Mouse (Mus musculus): Measurements from ENCODE around the gene Nop10. TPM values are rescaled to one million over a fixed set of nuclear protein-coding genes. Genes with fewer than 3 reads are reported as not detected.

The Nop10 gene
- polyA plus RNA-seq, 1 experiment from 2014 or later: 116 TPM

DNA sequence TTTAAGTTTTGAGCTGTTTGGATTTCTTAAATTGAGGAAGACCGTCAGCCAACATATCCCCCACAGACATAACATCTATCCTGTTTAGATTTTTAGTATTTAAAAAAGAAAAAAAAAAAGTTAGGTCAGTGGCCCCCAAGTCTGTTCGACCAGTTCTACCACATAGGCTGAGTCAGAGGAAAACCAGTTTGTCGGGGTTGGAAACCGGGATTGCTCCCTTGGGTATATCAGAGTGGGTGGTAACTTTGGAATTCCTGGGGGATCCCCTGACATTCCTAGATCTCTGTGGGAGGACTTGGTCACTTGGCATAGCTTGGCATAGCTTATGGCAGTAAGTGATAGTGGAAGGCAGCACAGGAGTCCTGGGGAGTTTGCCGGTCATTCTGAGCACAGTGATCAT lies 16.4 kb upstream of the Nop10 start:
- DNase-seq (ENCODE audit: low spot score): peak; percentile 55
- no peaks in the 10 kb centered on the region for H3K4me1 ChIP-seq (ENCODE audit: insufficient read depth, low read depth, low read length)
- H3K4me3 ChIP-seq (ENCODE audit: low read depth, low read length): no peak overlapping the region
- no peaks in the 10 kb centered on the region for H3K36me3 ChIP-seq (ENCODE audit: insufficient read depth, low read length)
- H3K9ac ChIP-seq (replicated peaks; ENCODE audit: low read depth): no peak overlapping the region
- TF ChIP-seq EP300 (IDR thresholded peaks at IDR 0.05) (peak; percentile 35; the same call in 1 of the 2 replicates), CTCF (IDR thresholded peaks at IDR 0.05) (no peak)
- WGBS: 54% methylated on average over 5 of the region's 5 CpGs
- no peak overlapping the region for H3K4me2 ChIP-seq (replicated peaks; ENCODE audit: low read depth, low read length)
- peak; percentile 43 for ATAC-seq
- H3K27me3 ChIP-seq (replicated peaks; ENCODE audit: insufficient read depth, low read length): no peaks in the 10 kb centered on the region
- no peak overlapping the region for H3K27ac ChIP-seq (ENCODE audit: low read length)
- H3K9me3 ChIP-seq (ENCODE audit: low read length): no peaks in the 10 kb centered on the region

DNA sequence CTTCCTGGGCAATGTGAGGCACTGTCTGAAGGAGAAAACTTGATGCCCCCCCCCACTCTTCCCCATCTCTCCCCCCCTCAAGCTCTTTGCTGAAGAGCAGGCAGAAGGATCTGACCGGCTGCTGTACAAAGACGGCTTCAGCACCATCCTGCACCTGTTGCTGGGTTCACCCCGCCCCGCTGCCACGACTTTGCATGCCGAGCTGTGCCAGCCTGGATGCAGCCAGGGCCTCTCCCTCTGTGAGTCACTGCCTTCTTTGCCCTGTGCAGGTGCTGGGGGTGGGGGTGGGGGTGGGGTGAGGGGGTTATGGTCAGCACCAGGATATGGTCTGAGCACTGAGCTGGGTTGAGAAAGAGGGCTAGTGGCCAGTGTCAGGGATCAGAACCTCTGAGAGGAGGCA lies 15.5 kb upstream of the Nop10 start:
- DNase-seq (ENCODE audit: low spot score) (no peak), ATAC-seq (peak; percentile 35; the same call in 1 of the 2 replicates)
- WGBS: 75% methylated on average over 6 of the region's 6 CpGs
- no peaks in the 10 kb centered on the region for H3K4me1 ChIP-seq (ENCODE audit: insufficient read depth, low read depth, low read length)
- no peaks in the 10 kb centered on the region for H3K9me3 ChIP-seq (ENCODE audit: low read length)
- no peak overlapping the region for H3K4me2 ChIP-seq (replicated peaks; ENCODE audit: low read depth, low read length)
- H3K36me3 ChIP-seq (ENCODE audit: insufficient read depth, low read length): no peaks in the 10 kb centered on the region
- H3K4me3 ChIP-seq (ENCODE audit: low read depth, low read length): no peak overlapping the region
- no peak overlapping the region for H3K9ac ChIP-seq (replicated peaks; ENCODE audit: low read depth)
- H3K27me3 ChIP-seq (replicated peaks; ENCODE audit: insufficient read depth, low read length): no peaks in the 10 kb centered on the region
- H3K27ac ChIP-seq (ENCODE audit: low read length): no peak overlapping the region
- TF ChIP-seq CTCF (IDR thresholded peaks at IDR 0.05): no peak
- TF ChIP-seq EP300 (IDR thresholded peaks at IDR 0.05): no peak

DNA sequence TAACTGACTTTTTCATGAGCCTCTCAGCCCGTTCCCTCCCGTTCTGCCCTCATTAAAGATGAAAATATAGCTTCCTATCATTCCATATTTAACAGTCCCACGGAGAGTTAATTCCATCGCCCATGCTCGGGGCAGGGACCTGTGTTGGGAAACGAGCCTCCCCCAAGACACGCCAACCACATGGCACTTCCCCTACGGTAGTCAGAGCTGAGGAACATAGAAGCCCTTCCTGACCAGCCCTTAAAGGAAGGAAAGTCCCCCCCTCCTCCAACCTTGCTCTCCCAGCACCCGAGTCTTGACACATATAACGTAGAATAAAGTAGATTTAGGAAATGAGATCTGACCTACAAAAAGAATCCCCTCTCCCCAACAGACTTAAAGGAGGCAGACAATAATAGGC lies 14.4 kb upstream of the Nop10 start:
- TF ChIP-seq EP300 (IDR thresholded peaks at IDR 0.05) (no peak), CTCF (IDR thresholded peaks at IDR 0.05) (no peak)
- H3K36me3 ChIP-seq (ENCODE audit: insufficient read depth, low read length): no peaks in the 10 kb centered on the region

DNA sequence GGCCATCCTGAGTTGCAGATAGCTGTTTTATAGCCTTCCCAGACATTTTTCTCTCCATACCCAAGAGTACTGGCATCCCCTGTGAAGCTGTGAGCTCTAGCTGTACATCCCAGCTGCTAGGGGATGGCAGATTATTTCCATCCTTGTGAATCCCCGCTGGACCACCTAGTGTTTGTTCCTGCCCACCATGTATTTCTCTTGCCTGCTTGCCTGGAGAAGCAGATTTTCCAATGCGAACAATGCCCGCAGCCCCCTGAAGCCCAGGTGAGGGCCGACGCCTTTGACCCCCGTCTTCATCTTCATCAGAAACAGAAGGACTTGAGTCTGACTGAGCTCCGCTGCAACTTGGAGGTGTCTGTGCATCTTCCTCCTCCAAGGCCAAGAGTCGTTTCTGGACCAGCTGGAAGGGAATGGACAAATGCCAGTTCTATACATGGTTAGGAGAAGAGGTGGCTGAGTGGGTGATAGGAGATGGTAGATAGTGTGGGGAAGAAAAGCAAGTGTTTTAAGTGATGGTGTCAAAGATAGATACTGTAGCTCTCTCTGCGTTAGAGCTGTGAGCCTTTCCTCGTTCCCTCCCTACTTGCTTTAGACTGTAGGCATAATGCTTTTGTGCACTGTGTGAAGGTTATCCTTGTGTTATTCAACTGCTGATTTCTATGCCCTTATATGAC lies 11.8 kb upstream of the Nop10 start:
- H3K4me1 ChIP-seq (ENCODE audit: insufficient read depth, low read depth, low read length): no peaks in the 10 kb centered on the region
- no peak overlapping the region for H3K27ac ChIP-seq (ENCODE audit: low read length)
- no peak for ATAC-seq
- no peaks in the 10 kb centered on the region for H3K27me3 ChIP-seq (replicated peaks; ENCODE audit: insufficient read depth, low read length)
- no peaks in the 10 kb centered on the region for H3K36me3 ChIP-seq (ENCODE audit: insufficient read depth, low read length)
- H3K9me3 ChIP-seq (ENCODE audit: low read length): no peaks in the 10 kb centered on the region
- 88% methylated on average over 10 of the region's 10 CpGs for WGBS
- DNase-seq (ENCODE audit: low spot score): no peak
- H3K4me3 ChIP-seq (ENCODE audit: low read depth, low read length): no peak overlapping the region
- H3K9ac ChIP-seq (replicated peaks; ENCODE audit: low read depth): no peak overlapping the region
- no peak overlapping the region for H3K4me2 ChIP-seq (replicated peaks; ENCODE audit: low read depth, low read length)
- TF ChIP-seq CTCF (IDR thresholded peaks at IDR 0.05) (no peak), EP300 (IDR thresholded peaks at IDR 0.05) (no peak)

More for the DNA sequence above, 14.4 kb upstream of the Nop10 start:
- no peak overlapping the region for H3K4me2 ChIP-seq (replicated peaks; ENCODE audit: low read depth, low read length)
- 72% methylated on average over 10 of the region's 10 CpGs for WGBS
- no peaks in the 10 kb centered on the region for H3K9me3 ChIP-seq (ENCODE audit: low read length)
- no peaks in the 10 kb centered on the region for H3K4me1 ChIP-seq (ENCODE audit: insufficient read depth, low read depth, low read length)
- H3K27me3 ChIP-seq (replicated peaks; ENCODE audit: insufficient read depth, low read length): no peaks in the 10 kb centered on the region
- H3K4me3 ChIP-seq (ENCODE audit: low read depth, low read length): no peak overlapping the region
- H3K9ac ChIP-seq (replicated peaks; ENCODE audit: low read depth): no peak overlapping the region
- ATAC-seq (no peak), DNase-seq (ENCODE audit: low spot score) (no peak)
- H3K27ac ChIP-seq (ENCODE audit: low read length): no peak overlapping the region

DNA sequence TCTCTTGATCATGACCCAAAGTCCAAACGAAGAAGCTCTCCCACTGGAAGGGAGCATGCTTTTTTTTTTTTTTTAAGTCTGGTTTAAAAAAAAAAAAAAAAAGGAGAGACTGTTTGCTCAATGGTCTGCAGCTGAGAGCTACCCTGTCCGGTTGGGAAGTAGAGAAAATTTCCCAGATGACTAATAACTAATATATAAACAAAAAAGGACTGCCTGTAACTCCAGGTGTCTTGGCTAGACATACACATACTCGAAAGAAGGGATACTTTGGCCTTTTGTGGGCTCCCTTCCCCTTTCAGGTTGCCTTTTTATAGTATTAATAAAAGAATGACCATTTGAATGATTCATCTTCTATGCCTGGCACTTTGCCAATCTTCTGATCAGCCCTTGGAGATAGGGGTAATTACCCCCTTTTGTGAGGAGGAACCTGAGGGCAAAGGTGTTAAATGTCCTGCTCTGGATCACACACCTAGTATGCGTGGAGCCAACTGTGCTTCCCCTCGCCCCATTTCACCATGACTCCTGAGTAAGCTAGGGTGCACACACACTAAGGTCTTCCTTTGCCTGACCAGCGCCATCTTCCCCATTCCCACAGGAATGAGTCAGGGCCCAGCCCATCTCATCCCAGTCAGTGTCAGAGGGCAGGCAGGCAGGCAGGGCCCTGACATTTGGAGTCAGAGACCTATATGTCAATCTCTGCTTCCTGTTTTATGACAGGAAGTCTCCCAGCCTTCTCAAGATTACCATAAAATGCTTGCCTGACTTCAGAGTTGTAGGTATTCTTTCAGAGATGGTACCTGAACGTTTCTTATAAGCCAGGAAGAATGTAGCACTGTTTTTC lies 6.8 kb upstream of the Nop10 start:
- H3K4me3 ChIP-seq (ENCODE audit: low read depth, low read length): no peak overlapping the region
- no peaks in the 10 kb centered on the region for H3K36me3 ChIP-seq (ENCODE audit: insufficient read depth, low read length)
- no peaks in the 10 kb centered on the region for H3K9me3 ChIP-seq (ENCODE audit: low read length)
- H3K27ac ChIP-seq (ENCODE audit: low read length): no peak overlapping the region
- TF ChIP-seq EP300 (IDR thresholded peaks at IDR 0.05): no peak
- TF ChIP-seq CTCF (IDR thresholded peaks at IDR 0.05): no peak
- no peak for ATAC-seq
- H3K4me1 ChIP-seq (ENCODE audit: insufficient read depth, low read depth, low read length): no peaks in the 10 kb centered on the region
- H3K9ac ChIP-seq (replicated peaks; ENCODE audit: low read depth): no peak overlapping the region
- no peak overlapping the region for H3K4me2 ChIP-seq (replicated peaks; ENCODE audit: low read depth, low read length)
- WGBS: 52% methylated on average over 7 of the region's 7 CpGs
- DNase-seq (ENCODE audit: low spot score): no peak
- H3K27me3 ChIP-seq (replicated peaks; ENCODE audit: insufficient read depth, low read length): no peaks in the 10 kb centered on the region

DNA sequence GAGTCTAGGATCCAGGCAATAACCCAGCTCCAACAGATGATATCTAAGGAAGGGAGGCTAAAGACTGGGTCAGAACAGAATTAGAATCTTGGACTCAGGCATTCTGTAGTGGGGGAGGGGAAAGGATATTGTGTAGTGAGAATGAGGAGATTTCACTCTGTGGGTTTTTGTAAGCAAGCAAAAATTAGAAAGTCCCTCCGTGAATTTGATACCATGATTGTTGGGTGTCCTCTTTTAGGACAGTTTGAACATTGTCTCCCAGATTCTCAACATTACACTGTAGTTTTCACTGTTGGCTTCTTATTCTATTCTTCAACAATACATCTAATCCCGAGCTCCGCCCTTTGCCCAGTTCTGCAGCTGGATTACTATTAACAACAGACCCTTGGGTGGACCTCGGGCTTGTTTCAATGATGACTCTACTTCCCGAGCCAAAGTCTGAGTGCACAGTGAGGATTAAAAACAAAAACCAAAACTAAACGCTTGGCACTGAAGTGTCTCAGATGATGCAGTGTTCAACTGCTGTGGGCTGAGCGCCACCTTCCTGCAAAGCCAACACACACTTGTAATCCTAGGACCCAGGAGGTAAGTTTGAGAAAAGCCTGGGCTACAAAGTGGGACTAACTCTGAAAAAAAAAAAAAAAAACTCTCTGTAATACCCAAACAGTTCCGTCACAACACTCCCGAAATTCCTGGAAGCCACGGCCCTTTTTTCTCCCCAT lies 2.3 kb upstream of the Nop10 start, which contains the start of gene Nutm1:
TSS of gene Nutm1 (minus strand) at position 51 of the 722 bp plus-strand sequence.
- no peak within 1 kb of the TSS for H3K9ac ChIP-seq (replicated peaks; ENCODE audit: low read depth)

More for the DNA sequence above, 2.3 kb upstream of the Nop10 start, which contains the start of gene Nutm1:
- no peaks in the 10 kb centered on the region for H3K9me3 ChIP-seq (ENCODE audit: low read length)
- no peaks in the 10 kb centered on the region for H3K36me3 ChIP-seq (ENCODE audit: insufficient read depth, low read length)
- DNase-seq (ENCODE audit: low spot score) (no peak), ATAC-seq (no peak)
- no peak within 1 kb of the TSS for H3K4me2 ChIP-seq (replicated peaks; ENCODE audit: low read depth, low read length)
- H3K4me3 ChIP-seq (ENCODE audit: low read depth, low read length): no peak within 1 kb of the TSS
- no peaks in the 10 kb centered on the region for H3K27me3 ChIP-seq (replicated peaks; ENCODE audit: insufficient read depth, low read length)
- TF ChIP-seq EP300 (IDR thresholded peaks at IDR 0.05): no peak
- peak; percentile 54 for TF ChIP-seq CTCF (IDR thresholded peaks at IDR 0.05)
- no peak within 1 kb of the TSS for H3K27ac ChIP-seq (ENCODE audit: low read length)
- WGBS: 63% methylated on average over 10 of the region's 10 CpGs
- H3K4me1 ChIP-seq (ENCODE audit: insufficient read depth, low read depth, low read length): peaks cover 5% of the 10 kb centered on the region; the same call in 1 of the 2 replicates

Measured in lung, postnatal 0 days (tissue).